Mouse (Mus musculus) bone marrow, adult 2 months (tissue): ENCODE measurements around the gene Dis3. TPM values are rescaled to one million over a fixed set of nuclear protein-coding genes. Genes with fewer than 3 reads are reported as not detected.

Source experiments
- H3K27ac ChIP-seq: fragments of 200-500 bp; 2 replicates; pipeline ENCODE4 v1.5.1; 2012; ENCODE audit warnings: low read depth, mild to moderate bottlenecking, control low read depth, inconsistent platforms, low read length; ENCODE audit not compliant: control insufficient read depth, poor library complexity, insufficient read depth
- H3K4me1 ChIP-seq: fragments of 200-500 bp; 2 replicates; pipeline ENCODE4 v1.6.1; 2011; ENCODE audit warnings: low read length; ENCODE audit not compliant: control insufficient read depth, insufficient read depth
- H3K4me3 ChIP-seq: fragments of 200-500 bp; replicated peaks from 2 replicates; pipeline ENCODE3; 2011; ENCODE audit warnings: mild to moderate bottlenecking, low read depth, low read length, control low read depth; ENCODE audit not compliant: control insufficient read depth
- CTCF ChIP-seq: fragments of 200-500 bp; IDR thresholded peaks from 2 replicates; pipeline ENCODE4 v1.5.1; 2011; ENCODE audit warnings: low read length, control low read depth; ENCODE audit not compliant: control insufficient read depth, insufficient read depth
- POLR2A ChIP-seq: fragments of 200-500 bp; IDR thresholded peaks from 2 replicates; pipeline ENCODE4 v1.6.1; 2011; ENCODE audit warnings: low read depth, mild to moderate bottlenecking, control low read depth, low read length, borderline replicate concordance; ENCODE audit not compliant: control insufficient read depth
- WGBS: fragments of 180-500 bp; shearing (Covaris S2); methylation state at CpG from one replicate; pipeline ENCODE4 v1.1.7; 2018; 5-methylcytosine and 5-hydroxymethylcytosine counted together
- polyA plus RNA-seq: library from polyadenylated mRNA; stranded (reverse); fragments of >200 nt; gene quantifications from 2 replicates; pipeline ENCODE4 v1.2.4, GENCODE M21; 2011; ENCODE audit warnings: low replicate concordance; ENCODE audit not compliant: missing spikeins, insufficient read depth, insufficient read length

Gene Dis3
- 9.0 and 21.4 TPM in 2 replicates for polyA plus RNA-seq

DNA sequence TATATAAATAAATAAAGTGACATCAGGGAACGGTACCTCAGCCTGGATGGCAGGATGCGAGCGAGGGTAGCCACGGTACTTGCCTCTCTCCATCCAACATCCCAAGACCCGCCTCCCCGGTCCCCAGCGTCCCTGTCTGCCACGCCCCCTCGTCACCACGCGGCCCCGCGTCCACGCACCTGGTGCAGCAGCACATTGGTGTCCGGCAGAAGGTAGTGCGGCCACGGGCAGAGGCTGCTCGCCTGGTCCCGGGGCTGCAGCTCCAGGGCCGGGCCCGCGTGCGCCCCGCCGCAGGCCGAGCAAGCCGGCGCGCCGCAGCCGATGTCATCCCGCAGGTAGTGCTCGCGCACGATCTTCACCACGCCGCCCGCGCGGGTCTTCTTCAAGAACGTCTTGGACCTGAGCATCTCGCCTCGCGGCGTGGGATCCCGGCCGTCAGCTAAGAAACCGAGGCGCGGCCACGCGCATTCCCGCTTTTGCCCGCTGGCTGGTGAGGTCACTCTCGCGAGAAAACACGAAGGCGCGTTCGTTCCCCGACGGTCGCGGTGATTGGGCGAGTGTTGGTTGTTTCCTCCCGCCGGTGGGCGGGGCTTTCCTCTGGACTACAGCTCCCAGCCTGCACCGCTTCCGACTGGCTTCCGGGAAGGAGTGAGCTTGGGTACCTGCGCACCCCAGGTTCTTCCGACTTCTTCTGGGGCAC is at the start of gene Dis3, which contains the start of gene Pibf1:
TSS of gene Dis3 (minus strand) at position 504 of the 700 bp plus-strand sequence.
TSS of gene Pibf1 (plus strand) at position 158 of the 700 bp plus-strand sequence.
- peak; percentile 2; the same call in 1 of the 2 replicates for TF ChIP-seq CTCF
- TF ChIP-seq POLR2A: peak; percentile 77; the same call in 1 of the 2 replicates
- Histone ChIP-seq H3K27ac (peak within 1 kb of the TSS; percentile 29; the same call in 1 of the 2 replicates), H3K4me1 (no peaks in the 10 kb centered on the region; the same call in 1 of the 2 replicates), H3K4me3 (peak within 1 kb of the TSS; percentile 92)
- under 1% methylated on average over 73 of the region's 73 CpGs for WGBS

GRCm38 (mm10) chr14:99146841-99147240 is 47.3 kb upstream of the Dis3 start:
- no peak for TF ChIP-seq CTCF
- TF ChIP-seq POLR2A: no peak
- WGBS: 90% methylated on average over 1 of the region's 1 CpGs
- no peak overlapping the region for H3K27ac ChIP-seq
- H3K4me3 ChIP-seq: no peak overlapping the region
- peaks cover 3% of the 10 kb centered on the region for H3K4me1 ChIP-seq

DNA sequence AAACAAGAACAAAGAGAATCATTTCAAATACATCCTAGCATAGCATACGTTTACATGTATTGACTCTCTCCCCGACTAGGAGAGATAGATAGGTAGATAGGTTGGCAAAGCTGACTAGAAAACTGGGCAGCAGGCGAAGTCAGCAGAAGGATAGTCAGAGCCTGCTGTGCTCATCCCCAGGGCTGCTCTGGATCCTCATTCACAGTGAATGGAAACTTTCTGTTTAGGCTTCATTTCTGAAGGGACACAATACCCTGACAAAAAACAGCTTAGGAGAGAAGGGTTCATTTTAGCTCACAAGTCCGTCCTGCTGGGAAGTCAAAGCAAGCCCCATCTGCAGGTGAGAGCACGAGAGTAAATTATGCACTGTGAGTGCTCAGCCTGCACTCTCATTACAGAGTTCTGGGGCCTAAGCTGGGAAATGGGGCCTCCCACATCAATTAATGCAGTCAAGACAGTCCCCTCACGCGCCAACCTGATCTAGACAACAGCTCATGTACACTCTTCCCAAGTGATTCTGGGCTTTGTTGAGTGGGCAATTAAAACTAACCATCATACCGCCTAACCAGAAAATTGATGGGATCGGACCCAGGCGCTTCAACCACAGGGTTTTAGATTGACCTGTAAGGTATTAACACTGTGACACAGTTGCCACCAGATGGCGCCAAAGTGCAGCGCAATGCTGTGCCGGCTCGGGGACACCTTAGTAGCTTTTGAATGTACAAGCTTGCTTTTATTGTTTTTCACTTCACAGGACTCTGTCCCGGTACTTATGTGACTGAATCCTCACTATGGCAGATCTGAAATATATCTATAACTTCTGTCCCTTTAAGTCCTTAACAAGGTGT is 42.4 kb upstream of the Dis3 start:
- H3K4me1 ChIP-seq: no peaks in the 10 kb centered on the region
- H3K27ac ChIP-seq: no peak overlapping the region
- peak; percentile 91 for TF ChIP-seq CTCF
- no peak for TF ChIP-seq POLR2A
- WGBS: 45% methylated on average over 15 of the region's 15 CpGs
- H3K4me3 ChIP-seq: no peak overlapping the region

DNA sequence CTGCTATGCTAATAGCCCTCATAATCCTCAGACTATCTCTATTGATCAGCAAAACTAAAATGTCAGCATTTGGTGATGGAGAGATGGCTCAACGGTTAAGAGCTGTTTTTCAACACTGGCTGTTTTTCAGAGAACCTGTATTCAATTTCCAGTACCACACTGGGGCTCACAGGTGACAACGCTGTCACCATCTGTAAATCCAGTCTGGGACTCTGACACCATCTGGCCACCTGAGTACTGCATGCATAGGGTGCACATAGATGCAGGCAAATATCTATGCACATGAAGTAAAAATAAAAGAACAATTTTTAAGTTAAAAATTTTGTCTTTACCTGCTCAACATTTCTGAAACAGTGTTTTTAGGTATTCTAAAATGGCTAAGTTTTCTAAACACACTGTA is 40.5 kb upstream of the Dis3 start:
- TF ChIP-seq CTCF: no peak
- TF ChIP-seq POLR2A: no peak
- 97% methylated on average over 2 of the region's 2 CpGs for WGBS
- Histone ChIP-seq H3K4me1 (no peaks in the 10 kb centered on the region), H3K27ac (no peak overlapping the region), H3K4me3 (no peak overlapping the region)

GRCm38 (mm10) chr14:99136297-99136696 is 36.7 kb upstream of the Dis3 start:
- no peak for TF ChIP-seq CTCF
- TF ChIP-seq POLR2A: no peak
- Histone ChIP-seq H3K4me1 (no peaks in the 10 kb centered on the region; the same call in 1 of the 2 replicates), H3K27ac (no peak overlapping the region), H3K4me3 (no peak overlapping the region)
- WGBS: 97% methylated on average over 16 of the region's 16 CpGs

GRCm38 (mm10) chr14:99135761-99136160 is 36.2 kb upstream of the Dis3 start:
- TF ChIP-seq CTCF (no peak), POLR2A (no peak)
- Histone ChIP-seq H3K27ac (no peak overlapping the region), H3K4me3 (no peak overlapping the region), H3K4me1 (no peaks in the 10 kb centered on the region; the same call in 1 of the 2 replicates)
- WGBS: 93% methylated on average over 9 of the region's 9 CpGs

- WGBS: 79% methylated on average over 2 of the region's 2 CpGs
- no peak overlapping the region for H3K4me3 ChIP-seq
- TF ChIP-seq POLR2A: no peak
- no peak for TF ChIP-seq CTCF
- no peaks in the 10 kb centered on the region; the same call in 1 of the 2 replicates for H3K4me1 ChIP-seq
- H3K27ac ChIP-seq: no peak overlapping the region
These were observed 34.5 kb upstream of the Dis3 start for GRCm38 (mm10) chr14:99134048-99134447.

- WGBS: 85% methylated on average over 2 of the region's 2 CpGs
- no peak overlapping the region for H3K4me3 ChIP-seq
- H3K4me1 ChIP-seq: no peaks in the 10 kb centered on the region; the same call in 1 of the 2 replicates
- no peak overlapping the region for H3K27ac ChIP-seq
- TF ChIP-seq CTCF (no peak), POLR2A (no peak)
These were observed 29.5 kb upstream of the Dis3 start for GRCm38 (mm10) chr14:99129050-99129449.
